Mouse (Mus musculus): ENCODE measurements around the gene Itprid1.

DNA sequence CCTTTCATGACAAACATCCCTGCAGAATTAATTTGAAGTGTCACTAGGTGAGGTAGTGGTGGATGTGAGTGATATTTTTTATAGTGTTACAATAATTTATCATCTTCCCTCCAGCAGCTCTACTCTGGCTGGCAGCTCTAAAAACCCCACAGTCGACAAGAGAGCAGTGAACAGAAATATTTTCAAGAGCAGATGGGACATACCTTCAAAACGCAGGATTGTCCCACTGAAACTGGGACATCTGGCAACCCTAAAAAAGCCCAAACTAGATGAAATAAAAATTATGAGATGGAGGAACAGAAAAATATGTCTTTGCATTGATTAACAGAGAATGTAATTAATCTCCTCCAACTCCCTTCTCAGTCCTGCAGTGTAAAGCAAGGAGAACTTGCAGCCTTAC is 30.2 kb upstream of the Itprid1 start:
- TF ChIP-seq CTCF (IDR thresholded peaks at IDR 0.05; ENCODE audit: low read depth) (no peak), EP300 (IDR thresholded peaks at IDR 0.05; ENCODE audit: low read depth) (no peak)

All from heart, postnatal 0 days (tissue).